Mouse (Mus musculus) R1 (cell line): ENCODE data around the gene Ntng1.

Experiments
- DNase-seq: peaks from one replicate; pipeline ENCODE4 v3.0.0-alpha.2; 2018; ENCODE audit warnings: low read depth, low spot score

Ntng1 gene

GRCm38 (mm10) chr3:110055433-110055832 lies 88.4 kb downstream of the Ntng1 start:
- DNase-seq: no peak

DNA sequence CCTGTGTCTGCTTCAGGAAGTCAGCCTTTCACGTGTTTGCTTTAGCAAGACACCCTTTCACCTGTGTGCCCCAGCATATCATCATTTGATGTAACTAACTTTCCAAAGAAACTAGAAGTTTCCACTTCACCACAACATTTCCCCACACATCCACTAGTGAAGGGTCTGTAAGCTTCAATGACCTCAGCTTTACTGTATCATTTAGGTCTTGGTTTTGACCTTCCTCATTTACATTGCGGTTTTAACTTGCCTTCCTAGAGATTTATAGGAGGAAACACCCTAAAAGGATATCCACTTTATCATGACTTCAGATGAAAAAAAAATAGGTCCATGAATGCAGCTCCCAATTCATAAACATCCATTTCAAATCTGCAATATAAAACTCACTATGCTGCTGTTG lies 89.7 kb downstream of the Ntng1 start:
- no peak for DNase-seq

- DNase-seq: no peak
Observed at GRCm38 (mm10) chr3:110048152-110048551, 95.7 kb downstream of the Ntng1 start.

- DNase-seq: no peak
Observed at GRCm38 (mm10) chr3:110046750-110047149, 97.1 kb downstream of the Ntng1 start.

DNA sequence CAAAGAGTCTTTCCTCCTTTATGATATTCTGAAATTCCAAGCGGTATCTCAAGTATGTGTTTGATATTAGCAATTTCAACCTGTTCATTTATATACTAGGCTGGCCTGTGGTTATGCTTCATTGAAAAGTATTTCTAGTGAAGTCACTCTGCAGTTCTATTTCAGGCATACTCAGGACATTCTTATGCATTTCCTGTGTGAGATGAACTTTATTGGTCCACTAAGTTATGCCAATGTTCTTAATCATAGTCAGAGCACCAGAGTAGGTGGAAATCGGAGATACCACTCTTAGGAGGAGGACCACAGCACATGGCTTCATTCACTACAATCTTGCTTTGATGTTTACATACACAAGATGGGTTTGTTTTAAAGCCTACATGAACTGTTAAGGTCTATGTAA lies 99.6 kb downstream of the Ntng1 start:
- DNase-seq: no peak

DNA sequence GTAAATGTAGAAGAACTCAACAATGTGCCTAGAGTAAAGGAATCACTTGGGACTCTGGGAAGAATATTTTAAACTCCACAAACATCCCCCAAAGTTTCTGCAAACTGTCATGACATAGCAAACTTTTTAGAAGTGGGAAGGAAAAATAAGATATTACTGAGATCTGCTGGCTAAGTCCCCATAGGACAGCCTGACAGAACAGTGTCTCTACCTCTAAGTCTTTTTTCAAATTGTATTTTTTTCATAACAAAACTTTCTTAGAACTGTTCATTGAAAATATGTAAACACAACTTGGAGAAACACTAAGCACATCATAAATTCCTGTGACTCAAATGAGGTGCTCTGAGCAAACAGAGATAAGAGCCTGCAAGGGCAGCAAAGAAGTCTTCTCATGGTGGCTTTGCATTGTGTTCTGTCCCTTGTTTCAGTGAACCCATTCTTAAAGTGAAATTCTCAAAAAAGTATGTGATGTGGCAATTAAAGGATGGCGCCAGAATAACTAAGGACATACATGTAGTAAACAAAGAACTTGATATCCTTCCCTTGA lies 100.1 kb downstream of the Ntng1 start:
- DNase-seq: no peak

GRCm38 (mm10) chr3:110022783-110023599 lies 120.8 kb downstream of the Ntng1 start:
- no peak for DNase-seq

GRCm38 (mm10) chr3:110010870-110011626 lies 132.8 kb downstream of the Ntng1 start:
- DNase-seq: peak; percentile 15

DNA sequence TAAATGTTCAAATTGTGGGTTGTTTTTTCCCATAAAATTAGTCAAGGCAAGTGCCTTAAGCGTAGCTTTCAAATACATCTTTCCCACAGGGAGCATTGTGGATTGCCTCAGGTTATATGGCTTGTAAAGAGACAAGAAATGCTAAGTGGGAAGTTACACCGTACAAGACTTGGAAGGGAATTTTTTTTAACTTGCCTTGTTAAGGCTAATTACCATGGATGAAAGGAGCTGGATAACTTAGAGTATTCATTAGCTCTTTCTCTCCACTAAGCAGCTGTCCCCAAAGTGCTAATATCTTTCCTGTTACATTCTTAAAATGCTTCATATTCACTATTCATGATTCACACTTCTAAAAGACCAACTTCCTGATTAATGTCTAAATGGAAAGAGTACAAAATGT lies 133.4 kb downstream of the Ntng1 start:
- DNase-seq: no peak

GRCm38 (mm10) chr3:110000349-110000748 lies 143.5 kb downstream of the Ntng1 start:
- DNase-seq: no peak

DNA sequence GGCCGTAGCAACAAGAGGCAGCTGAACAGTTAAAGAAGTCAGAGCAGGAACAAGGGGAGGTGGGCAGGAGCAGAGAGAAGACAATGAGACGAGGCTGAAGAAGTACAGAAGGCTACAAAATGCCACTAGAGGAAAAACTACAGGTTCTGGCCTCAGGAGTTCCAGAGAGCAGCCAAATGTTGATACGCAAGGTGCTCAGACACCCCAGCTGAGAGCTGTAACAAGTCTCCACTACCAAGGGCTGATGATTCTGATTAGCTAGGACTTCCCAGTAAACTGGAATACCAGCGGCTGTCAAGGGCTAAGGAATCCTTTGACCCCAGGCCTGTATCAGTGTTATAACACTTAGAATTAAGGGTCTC lies 148.2 kb downstream of the Ntng1 start:
- DNase-seq: no peak

DNA sequence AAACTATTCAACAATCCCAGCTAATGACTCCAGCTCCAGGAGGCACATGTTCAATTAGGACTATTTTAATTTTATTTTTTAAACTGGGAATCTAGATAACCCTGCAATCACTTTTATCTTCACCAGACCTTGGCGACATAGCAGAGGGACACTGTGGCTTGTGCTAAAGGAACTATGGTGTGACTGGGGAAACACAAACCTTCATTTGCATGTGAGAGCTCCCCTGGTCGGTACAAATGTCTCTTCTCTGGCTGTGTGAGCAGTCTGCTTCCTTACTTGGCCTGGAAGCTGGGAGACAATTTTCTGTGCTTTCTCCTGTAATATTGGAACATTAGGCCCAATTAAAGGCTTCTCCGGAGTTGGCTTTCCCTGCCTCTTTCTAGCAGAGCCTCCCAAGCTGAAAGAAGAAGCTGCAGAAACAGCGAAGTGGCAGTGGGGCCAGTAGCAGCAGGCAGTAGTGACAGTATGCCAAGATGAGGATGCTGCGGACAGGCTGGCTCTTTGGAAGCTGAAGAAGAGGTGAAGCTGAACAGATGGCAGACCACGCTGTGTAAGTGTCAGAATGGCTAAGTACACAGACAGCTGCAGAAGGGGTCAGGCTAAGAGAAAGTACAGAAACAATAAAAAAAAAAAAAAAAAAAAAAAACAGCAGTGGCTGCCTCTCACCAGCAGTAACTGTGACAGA lies 148.7 kb downstream of the Ntng1 start:
- DNase-seq: no peak

DNA sequence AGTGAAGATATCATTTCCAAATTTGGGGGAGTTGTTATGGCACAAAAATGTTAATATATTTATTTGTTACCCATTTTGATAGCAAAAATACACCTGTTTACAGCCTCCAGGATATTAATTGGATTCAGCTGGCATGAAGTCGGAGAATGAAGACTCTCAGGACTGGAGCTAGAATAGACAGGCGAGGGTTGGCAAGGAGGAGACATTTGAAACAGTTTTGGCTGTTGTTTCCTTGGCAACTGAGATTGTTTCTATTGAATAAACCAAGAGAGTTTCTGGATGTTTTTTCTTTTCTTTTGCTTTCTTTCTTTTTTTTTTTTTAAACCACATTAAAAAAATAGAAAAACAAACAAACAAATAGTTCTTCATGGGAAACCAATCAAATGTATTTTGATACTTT lies 159.7 kb downstream of the Ntng1 start:
- DNase-seq: no peak

DNA sequence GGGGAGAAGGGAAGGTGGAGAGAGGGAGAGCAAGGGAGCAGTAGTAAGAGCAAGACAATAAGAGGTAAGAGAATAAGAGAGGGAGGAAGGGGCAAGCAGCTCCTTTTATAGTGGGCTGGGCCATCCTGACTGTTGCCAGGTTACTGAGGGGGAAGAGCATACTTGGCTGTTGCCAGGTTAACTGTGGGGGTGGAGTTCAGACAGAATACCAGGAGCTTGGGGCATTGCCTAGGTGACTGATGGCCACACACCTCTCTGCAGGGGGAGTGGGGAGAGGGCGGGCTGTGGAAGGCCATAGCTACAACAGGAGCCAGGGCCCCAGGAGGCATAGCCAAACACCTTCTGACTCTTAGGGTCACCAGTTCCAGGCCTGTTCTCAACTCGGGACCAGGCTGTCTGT lies 166.2 kb downstream of the Ntng1 start:
- peak; percentile 52 for DNase-seq

GRCm38 (mm10) chr3:109975106-109975505 lies 168.7 kb downstream of the Ntng1 start:
- DNase-seq: no peak

DNA sequence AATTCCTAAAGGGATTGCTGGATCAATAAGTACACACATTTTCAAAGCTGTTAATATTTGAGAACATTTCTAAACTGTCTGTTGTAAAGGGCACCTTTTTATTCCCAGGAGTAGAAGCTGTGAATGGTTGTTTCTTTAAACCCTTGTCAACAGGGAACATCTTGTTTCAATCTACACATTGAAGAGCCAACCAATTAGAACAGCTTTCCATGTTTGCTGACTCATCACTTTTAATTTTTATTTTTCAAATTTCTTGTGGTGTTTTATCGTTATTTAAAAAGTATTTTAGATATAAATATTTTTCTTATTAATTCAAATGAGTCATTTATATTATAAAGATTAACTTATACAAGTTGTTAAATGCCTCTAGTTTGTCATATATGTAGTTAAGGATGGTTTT lies 172.3 kb downstream of the Ntng1 start:
- DNase-seq: no peak

DNA sequence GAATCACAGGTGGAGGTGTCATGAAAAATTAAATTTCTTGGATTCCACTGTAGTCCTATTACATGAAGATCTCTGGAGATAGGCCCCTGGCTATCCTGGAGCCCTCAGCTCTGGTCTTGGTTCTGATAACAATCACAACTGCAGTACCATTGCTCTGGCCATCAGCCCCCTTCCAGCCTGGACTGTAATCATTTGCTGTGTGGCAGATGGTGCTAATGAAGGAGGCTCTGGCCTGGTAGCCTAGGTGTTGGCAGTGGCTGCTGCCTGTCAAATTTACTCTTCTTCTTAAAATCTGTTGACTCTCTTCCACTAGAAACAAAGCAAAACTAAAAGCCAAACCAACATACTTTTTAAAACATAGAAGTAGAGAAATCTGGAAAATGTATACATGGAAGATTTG lies 173.6 kb downstream of the Ntng1 start:
- DNase-seq: no peak

DNA sequence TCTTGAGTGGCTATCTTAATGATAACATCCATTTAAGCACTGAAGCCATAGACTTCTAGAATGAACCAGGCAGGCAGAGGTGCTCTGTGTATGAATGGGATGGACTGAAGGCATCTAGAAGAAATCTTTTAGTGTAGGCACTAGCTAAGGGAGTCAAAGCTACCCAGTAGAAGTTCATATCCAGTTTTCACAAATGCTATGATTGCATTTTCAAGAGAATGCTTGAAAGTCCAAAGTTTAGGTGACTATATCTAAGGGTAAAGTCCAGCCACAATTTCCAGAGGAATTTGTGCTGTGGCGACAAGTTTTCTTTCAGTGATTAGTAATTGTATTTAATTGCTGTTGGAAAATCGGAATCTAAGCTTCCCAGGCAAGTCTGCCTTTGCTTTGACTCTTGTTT lies 181.2 kb downstream of the Ntng1 start:
- DNase-seq: no peak

- no peak for DNase-seq
Observed at GRCm38 (mm10) chr3:109942960-109943359, 200.9 kb downstream of the Ntng1 start.

- DNase-seq: no peak
Observed at GRCm38 (mm10) chr3:109937634-109938033, 206.2 kb downstream of the Ntng1 start.

GRCm38 (mm10) chr3:109936275-109936674 lies 207.5 kb downstream of the Ntng1 start:
- DNase-seq: peak; percentile 6

- no peak for DNase-seq
Observed at GRCm38 (mm10) chr3:109932261-109932660, 211.6 kb downstream of the Ntng1 start.
